Mouse (Mus musculus) C2C12 (cell line): ENCODE results near the gene Gmfg. TPM values are rescaled to one million over a fixed set of nuclear protein-coding genes. Genes with fewer than 3 reads are reported as not detected.

Experiments
- H3K27me3 ChIP-seq: one replicate; pipeline ENCODE4 v1.6.1; 2011; ENCODE audit not compliant: control insufficient read depth, insufficient read depth, insufficient read length
- H3K36me3 ChIP-seq: one replicate; pipeline ENCODE4 v1.6.1; 2011; ENCODE audit not compliant: control insufficient read depth, insufficient read depth
- H3K4me3 ChIP-seq: one replicate; pipeline ENCODE4 v1.5.1; 2011; ENCODE audit warnings: mild to moderate bottlenecking, control low read depth; ENCODE audit not compliant: poor library complexity, insufficient read depth, severe bottlenecking
- H3K79me2 ChIP-seq: one replicate; pipeline ENCODE4 v1.6.1; 2011; ENCODE audit not compliant: control insufficient read depth, insufficient read depth
- H3K79me3 ChIP-seq: one replicate; pipeline ENCODE4 v1.6.1; 2011; ENCODE audit warnings: low read depth, control low read depth
- H3ac ChIP-seq: one replicate; pipeline ENCODE3; 2011; ENCODE audit warnings: low read depth; ENCODE audit not compliant: control insufficient read depth, insufficient read length
- CEBPB ChIP-seq: IDR thresholded peaks from one replicate; pipeline ENCODE4 v1.6.1; 2011; ENCODE audit warnings: low read depth, mild to moderate bottlenecking, control low read depth, moderate library complexity
- CTCF ChIP-seq: IDR thresholded peaks from one replicate; pipeline ENCODE4 v1.5.1; 2011; ENCODE audit not compliant: control insufficient read depth, insufficient read depth, insufficient read length
- FOSL1 ChIP-seq: IDR thresholded peaks from one replicate; pipeline ENCODE4 v1.8.0; 2011; ENCODE audit warnings: mild to moderate bottlenecking, low read length; ENCODE audit not compliant: poor library complexity, insufficient read depth, severe bottlenecking
- MAX ChIP-seq: IDR thresholded peaks from one replicate; pipeline ENCODE4 v1.6.1; 2011; ENCODE audit warnings: mild to moderate bottlenecking, control low read depth
- MYOD1 ChIP-seq: IDR thresholded peaks from one replicate; pipeline ENCODE4 v1.6.1; 2011; ENCODE audit warnings: low read depth; ENCODE audit not compliant: control insufficient read depth, insufficient read length
- MYOG ChIP-seq: IDR thresholded peaks from one replicate; pipeline ENCODE4 v1.6.1; 2011; ENCODE audit not compliant: control insufficient read depth, insufficient read length; ENCODE audit errors: extremely low read depth
- USF1 ChIP-seq: IDR thresholded peaks from one replicate; pipeline ENCODE4 v1.6.1; 2011; ENCODE audit warnings: low read depth, mild to moderate bottlenecking, control low read depth, moderate library complexity
- polyA plus RNA-seq: library from polyadenylated mRNA; unstranded; fragments of >200 nt; fragmentation: generic; extraction: Trizol; gene quantifications from one replicate; pipeline ENCODE4 v1.2.1, GENCODE M21; 2012; ENCODE audit warnings: missing spikeins

Gmfg gene
- polyA plus RNA-seq, 1 experiment, result not detected

DNA sequence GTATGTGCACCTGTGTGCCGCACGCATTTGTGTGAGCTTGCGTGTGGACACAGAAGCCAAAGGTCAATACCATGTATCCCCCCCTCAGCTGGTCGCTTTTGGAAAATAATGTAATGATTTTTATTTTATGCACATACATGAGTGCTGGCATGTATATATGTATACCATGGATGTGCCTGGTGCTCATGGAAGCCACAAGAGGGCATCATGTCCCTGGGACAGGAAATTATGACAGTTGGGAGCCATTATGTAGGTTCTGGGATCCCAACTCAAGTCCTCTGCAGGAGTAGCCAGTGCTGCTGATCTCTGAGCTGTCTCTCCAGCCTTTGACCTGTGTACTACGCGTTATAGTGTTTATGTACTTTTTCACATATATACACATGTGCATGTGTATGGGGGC, 38.9 kb downstream of the Gmfg start:
- Histone ChIP-seq H3K79me3 (no peaks in the 10 kb centered on the region), H3ac (no peak overlapping the region), H3K36me3 (no peaks in the 10 kb centered on the region), H3K27me3 (peaks cover 29% of the 10 kb centered on the region), H3K4me3 (no peak overlapping the region), H3K79me2 (no peaks in the 10 kb centered on the region)
- TF ChIP-seq MYOG (no peak), USF1 (no peak), CTCF (no peak), MYOD1 (no peak), MAX (no peak), FOSL1 (no peak), CEBPB (no peak)

GRCm38 (mm10) chr7:28477363-28477762, 40.1 kb downstream of the Gmfg start:
- H3K79me3 ChIP-seq, result no peaks in the 10 kb centered on the region
- H3K4me3 ChIP-seq, result no peak overlapping the region
- H3K27me3 ChIP-seq, result peaks cover 26% of the 10 kb centered on the region
- H3K36me3 ChIP-seq, result no peaks in the 10 kb centered on the region
- TF ChIP-seq MAX (no peak), FOSL1 (no peak), USF1 (no peak), MYOG (no peak), MYOD1 (no peak), CTCF (no peak), CEBPB (no peak)
- no peaks in the 10 kb centered on the region for H3K79me2 ChIP-seq
- no peak overlapping the region for H3ac ChIP-seq

DNA sequence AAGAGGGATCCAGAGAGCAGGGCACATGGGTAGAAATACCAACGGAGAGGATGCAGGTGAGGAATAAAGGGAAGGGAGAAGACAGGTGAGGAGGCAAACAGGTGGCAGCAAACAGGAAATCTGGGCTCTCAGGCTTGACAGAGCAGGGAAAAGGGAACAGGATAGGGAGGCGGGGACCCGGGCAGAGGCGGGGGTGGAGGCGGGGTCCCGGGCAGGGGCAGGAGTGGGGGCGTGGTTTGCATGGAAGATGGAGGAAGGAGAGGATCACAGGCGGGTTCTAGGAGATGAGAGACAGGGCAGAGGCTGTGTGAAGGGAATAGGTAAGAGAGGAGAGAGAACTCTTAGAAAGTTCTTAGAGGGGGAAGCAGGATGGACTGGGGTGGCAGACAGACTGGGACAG, 41.6 kb downstream of the Gmfg start:
- Histone ChIP-seq H3K27me3 (peaks cover 25% of the 10 kb centered on the region), H3K79me3 (no peaks in the 10 kb centered on the region), H3ac (no peak overlapping the region), H3K79me2 (no peaks in the 10 kb centered on the region), H3K4me3 (no peak overlapping the region), H3K36me3 (no peaks in the 10 kb centered on the region)
- TF ChIP-seq MAX (no peak), MYOG (no peak), MYOD1 (no peak), CEBPB (no peak), USF1 (no peak), CTCF (no peak), FOSL1 (no peak)

DNA sequence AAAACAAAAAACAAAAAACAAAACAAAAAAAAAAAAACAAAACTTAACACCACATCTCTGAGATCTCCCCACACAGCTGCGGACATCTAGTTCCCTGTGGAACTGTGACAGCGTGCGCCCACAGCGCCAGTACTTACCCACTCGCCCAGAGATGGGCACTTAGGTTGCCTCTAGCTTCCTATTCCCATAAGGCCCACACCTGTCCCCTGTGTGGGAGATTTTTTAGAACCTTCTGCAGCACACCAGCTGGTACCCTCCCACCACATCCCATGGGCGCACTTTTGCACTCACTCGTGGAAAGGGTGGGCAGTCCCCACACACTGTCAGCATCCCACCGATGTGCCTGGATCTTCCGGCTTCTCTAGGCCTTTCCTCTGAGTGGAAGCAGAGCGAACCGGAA, 45.6 kb downstream of the Gmfg start:
- Histone ChIP-seq H3K36me3 (no peaks in the 10 kb centered on the region), H3K79me2 (no peaks in the 10 kb centered on the region), H3ac (no peak overlapping the region), H3K4me3 (no peak overlapping the region), H3K27me3 (peaks cover 10% of the 10 kb centered on the region), H3K79me3 (no peaks in the 10 kb centered on the region)
- no peak for TF ChIP-seq FOSL1

DNA sequence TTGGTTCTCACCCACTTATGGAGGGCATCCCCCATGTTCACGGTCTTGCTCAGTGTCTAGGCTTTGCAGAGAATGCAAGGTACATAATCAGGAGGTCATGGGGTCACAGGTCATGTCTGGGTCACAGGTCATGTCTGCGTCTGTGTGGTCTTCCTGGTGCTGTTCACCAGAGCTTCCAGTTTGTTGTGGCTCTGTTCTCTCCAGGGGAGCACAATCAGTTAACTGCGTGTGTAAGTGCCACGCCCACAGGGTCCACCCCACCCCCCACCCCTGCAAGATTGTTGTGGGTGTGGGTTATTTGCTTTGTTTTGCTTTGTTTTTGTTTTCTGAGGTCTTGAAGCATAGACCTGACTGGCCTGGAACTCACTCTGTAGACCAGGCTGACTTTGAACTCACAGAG, 46.9 kb downstream of the Gmfg start:
- Histone ChIP-seq H3K79me3 (no peaks in the 10 kb centered on the region), H3K36me3 (no peaks in the 10 kb centered on the region), H3K79me2 (no peaks in the 10 kb centered on the region), H3K27me3 (peaks cover 10% of the 10 kb centered on the region), H3K4me3 (no peak overlapping the region), H3ac (no peak overlapping the region)
- TF ChIP-seq MYOD1, result no peak
- TF ChIP-seq MAX, result no peak
- TF ChIP-seq MYOG, result no peak
- TF ChIP-seq FOSL1, result no peak
- no peak for TF ChIP-seq CEBPB
- TF ChIP-seq USF1, result no peak

DNA sequence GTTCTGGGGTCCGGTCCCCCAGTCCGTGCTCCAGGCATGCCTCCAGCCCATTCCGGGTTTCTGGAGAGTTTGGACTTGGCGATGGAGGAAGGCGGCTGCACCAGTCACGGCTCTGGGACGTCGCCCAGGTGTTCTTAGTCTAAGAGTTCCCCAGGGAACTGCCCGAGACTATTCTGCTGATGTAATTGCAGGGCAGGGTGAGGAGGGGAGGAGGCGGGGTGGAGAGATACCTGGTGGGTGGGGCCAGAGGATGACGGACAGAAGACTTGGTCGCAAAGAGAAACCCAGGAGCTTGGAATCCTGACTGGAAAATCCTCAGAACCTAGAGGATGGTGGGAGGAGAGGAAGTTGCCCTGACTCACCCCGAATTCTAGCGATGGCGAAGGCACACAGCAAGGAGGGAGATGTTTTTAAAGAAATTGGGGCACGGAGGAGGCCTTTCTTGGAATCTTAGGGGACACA, 50.8 kb downstream of the Gmfg start:
- Histone ChIP-seq H3ac (no peak overlapping the region), H3K4me3 (no peak overlapping the region)

More for the DNA sequence above, 50.8 kb downstream of the Gmfg start:
- no peaks in the 10 kb centered on the region for H3K79me3 ChIP-seq
- H3K27me3 ChIP-seq, result peaks cover under 1% of the 10 kb centered on the region
- TF ChIP-seq CEBPB (no peak), CTCF (no peak), MYOG (no peak), MYOD1 (no peak)
- no peaks in the 10 kb centered on the region for H3K79me2 ChIP-seq
- H3K36me3 ChIP-seq, result no peaks in the 10 kb centered on the region
